Mouse (Mus musculus): Measurements from ENCODE around the gene Bst1.

Gene Bst1

GRCm38 (mm10) chr5:43860096-43860495 is 41.4 kb downstream of the Bst1 start:
- no peak for DNase-seq

DNA sequence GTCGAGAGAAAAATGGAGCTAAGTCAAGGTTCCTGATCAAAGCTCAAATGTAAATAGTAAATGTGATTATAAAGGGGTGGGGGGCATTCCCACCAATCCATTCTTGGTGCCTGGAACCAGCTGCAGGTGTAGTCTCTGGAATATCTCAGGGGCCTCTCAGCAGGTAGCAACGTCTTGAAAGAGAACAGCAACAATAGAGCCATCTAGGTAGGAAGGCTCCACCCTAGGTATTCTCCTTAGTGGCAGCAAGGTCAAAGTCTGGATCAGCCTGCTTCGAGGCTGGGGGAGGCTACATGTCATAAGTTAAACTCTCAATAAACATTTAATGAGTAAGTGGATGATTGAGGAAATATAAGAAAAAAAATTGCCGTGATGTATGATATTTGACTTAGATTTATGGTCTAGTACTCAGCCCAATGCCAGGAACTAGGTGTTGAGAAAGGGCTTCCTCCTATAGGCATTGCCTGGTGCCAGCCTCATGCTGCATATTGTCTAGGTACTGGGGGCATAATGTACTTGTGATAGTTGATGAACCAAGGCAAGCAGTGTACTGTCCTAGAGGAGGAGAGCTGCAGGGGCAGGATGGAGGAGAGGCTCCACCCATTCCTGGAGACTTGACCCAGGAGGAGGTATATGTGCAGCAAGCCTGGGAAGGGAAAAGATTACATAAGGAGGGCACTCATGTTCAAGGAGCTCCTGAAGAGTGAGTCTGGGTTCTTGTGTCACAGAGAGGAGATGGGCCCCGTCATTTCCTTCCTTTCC is 42.2 kb downstream of the Bst1 start:
- no peak for DNase-seq

- no peak for DNase-seq
These were observed 45.0 kb downstream of the Bst1 start for GRCm38 (mm10) chr5:43863642-43864041.

DNA sequence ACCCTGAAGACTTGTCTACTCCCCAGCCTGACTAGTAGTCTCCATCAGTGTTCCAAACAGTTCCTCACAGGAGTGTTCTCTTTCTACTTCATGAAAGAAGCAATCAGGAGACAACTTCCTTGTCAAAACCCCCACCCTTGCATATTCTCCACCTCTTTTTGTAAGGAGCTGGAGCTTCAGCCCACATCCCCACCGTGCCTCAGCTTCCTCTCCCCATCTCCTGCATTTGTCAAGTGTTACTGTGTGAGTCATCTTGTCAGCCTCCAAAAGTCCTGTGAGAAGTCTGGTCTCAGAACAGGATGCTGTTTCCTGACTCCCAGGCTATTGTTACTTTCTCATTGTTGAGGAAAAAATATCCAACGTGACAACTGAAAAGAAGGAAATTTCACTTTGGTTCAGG is 46.6 kb downstream of the Bst1 start:
- DNase-seq, result no peak

GRCm38 (mm10) chr5:43868253-43868652 is 49.6 kb downstream of the Bst1 start, which contains the start of gene Cd38:
Gene Cd38 (plus strand): TSS chr5:43868553.
- DNase-seq, result no peak

DNA sequence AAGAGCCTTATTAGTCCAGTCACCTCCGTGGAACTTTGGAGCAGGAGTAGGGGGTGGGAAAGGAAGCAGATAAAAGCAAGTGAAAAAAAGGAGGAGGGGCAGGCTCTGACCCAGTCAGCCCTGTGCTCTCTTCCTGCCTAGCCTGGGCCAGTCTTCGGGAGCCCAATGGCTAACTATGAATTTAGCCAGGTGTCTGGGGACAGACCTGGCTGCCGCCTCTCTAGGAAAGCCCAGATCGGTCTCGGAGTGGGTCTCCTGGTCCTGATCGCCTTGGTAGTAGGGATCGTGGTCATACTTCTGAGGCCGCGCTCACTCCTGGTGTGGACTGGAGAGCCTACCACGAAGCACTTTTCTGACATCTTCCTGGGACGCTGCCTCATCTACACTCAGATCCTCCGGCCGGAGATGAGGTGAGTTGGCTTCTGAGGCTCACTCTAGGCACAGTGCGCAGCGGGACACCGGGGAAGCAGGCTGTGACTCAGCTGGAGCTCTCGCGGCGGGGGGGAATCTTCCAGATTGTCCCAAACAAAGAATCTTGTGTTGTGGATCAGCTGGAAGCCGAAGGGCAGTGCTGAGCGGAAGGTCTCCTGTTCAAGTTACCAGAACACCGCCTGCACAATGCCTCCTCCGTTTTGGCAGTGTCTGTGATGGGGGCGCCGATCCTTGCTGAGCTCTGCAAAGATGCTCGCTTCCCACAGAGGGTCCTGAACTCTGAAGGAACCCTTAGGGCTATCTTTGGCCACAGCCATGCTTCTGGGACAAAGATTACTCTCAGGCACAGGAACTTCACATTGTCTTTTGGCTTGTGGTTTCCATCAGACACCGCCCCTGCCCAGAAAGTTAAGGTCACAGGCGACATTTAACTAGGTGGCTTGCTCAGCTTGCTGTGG is 50.3 kb downstream of the Bst1 start:
- peak; percentile 53 for DNase-seq

DNA sequence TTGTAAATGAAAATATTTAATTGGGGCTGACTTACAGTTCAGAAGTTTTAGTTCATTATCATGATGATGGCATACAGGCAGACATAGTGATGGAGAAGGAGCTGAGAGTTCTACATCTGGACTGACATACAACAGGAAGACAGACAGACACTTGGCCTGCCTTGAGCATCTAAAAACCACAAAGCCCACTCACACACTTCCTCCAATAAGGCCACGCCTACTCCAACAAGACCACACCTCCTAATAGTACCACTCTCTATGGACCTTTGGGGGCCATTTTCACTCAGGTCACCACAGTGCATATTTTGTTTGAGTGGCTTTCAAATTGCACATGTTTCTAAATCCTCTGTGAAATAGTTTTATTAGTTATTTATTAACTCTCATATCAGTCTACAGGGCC is 53.2 kb downstream of the Bst1 start:
- no peak for DNase-seq

DNA sequence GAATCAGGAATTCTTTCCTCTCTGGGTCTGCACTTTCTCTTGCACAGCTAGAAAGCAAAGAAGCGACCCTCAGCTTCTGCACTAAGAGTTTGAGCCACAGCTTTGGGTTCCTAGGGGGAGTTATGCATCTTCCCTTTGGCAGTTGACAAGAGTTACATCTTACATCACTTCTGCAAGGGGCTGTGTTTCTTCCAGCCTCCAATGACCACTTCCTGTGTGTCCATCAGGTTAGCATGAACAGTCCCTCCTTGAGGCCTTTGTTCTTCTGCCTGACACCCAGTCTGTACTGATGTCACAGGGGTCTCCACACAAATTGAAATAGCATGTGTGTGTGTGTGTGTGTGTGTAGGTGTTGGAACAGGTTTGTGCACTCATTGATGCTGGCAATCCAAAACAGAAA is 54.0 kb downstream of the Bst1 start:
- DNase-seq, result no peak

DNA sequence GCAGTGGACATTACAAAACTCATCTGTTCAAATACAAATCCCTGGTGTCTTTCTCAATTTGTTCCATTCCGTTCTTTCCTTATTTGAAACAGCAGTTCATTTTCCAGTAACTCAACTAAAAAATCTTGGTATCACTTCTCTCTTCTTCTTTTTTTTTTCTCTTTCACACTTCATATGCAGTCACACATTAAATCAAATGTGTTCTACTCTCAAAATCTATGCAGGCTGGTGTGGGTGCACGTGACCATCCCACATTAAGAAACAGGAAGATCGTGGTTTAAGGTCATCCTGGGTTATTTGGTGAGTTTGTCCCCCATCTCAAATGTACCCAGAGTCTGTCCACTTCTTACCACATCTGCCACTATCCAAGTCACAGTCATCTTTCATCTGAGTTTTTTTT is 63.3 kb downstream of the Bst1 start:
- no peak for DNase-seq

DNA sequence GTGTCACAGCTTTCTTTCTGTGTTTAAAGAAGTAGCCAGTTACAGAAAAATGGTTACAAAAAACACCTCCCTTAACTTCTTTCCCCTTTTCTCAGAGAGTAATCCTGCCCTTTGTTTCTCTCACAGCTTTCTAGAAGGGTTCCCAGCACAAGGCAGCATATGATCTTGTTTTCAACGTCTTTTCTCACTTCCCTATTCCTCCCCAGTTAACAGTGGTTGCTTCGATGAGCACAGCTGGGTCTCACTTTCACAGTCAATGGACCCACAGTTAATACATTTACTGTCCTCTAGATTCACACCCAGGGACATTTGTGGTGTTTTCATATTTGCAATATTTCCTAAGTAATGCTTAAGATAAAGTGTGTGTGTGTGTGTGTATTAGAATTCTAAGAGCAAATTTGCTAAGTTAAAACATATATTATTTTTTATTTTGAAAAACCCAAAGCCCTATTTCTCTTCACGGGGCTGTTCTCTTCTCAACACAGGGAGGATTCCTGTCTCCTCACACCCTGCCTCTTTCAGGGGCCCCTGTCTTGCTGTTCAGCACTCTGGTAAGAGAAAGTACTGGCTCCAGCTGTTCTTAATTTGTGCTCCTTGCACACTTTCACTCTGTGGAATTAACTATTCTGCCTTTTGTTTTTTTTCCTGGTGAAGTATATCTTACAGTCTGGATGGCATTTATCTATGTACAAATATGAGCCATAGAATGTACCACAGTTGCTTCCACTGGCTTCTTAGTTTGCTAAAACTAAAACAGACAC is 66.6 kb downstream of the Bst1 start:
- DNase-seq, result no peak

DNA sequence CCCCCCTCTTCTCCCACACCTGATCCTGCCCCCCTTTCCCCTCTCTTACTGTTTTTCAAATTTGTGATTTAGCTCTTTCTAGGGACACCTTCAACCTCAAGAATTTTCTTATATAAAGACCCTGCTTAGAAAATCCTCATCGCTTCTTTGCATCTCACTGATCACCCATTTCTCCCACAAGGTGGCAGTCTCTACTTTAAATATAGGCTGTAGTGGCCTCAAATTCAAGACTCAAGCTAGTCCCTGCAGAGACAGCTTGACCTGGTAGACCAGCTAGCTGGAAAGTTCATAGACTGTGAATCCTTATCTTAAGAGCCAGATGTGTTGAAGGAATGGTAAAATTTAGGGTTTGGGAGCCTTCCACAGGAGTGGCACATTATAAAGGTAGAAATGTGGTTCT is 73.7 kb downstream of the Bst1 start:
- peak; percentile 53 for DNase-seq

Measured in thymus, postnatal 4 days (tissue).